Mouse (Mus musculus) heart, adult 11 months (tissue): ENCODE measurements around the gene Gm6034.
"Not testable (repeated sequence)": the region's sequence is repeated elsewhere in the genome, so short reads cannot be mapped to it uniquely, and the experiment has no call there.

Source experiments
- DNase-seq: peaks from one replicate; pipeline ENCODE4 v3.0.0; 2022

Gene Gm6034

GRCm38 (mm10) chr17:36023710-36024654, 18.8 kb upstream of the Gm6034 start:
- peak; percentile 97 for DNase-seq

DNA sequence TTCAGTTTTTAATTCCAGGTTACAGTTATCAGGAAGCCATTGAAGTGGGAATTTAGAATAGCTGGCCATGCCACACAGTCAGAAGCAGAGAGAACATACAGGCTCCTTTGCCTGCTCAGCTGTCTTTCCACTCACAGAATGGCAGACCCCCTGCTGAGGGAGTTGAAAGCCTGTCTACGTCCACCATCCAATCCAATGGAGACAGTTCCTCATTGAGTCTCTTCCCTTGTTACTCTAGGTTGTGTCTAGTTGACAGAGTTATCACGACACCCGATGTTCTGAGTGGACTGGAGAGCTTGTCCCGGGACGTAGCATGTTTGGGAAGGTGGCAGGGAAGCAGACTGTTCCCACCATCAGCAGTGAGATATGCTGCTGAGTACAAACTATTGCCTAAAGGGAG, 17.6 kb upstream of the Gm6034 start:
- DNase-seq = peak; percentile 87

- DNase-seq = peak; percentile 82
These were observed 16.9 kb upstream of the Gm6034 start for GRCm38 (mm10) chr17:36025901-36026300.

DNA sequence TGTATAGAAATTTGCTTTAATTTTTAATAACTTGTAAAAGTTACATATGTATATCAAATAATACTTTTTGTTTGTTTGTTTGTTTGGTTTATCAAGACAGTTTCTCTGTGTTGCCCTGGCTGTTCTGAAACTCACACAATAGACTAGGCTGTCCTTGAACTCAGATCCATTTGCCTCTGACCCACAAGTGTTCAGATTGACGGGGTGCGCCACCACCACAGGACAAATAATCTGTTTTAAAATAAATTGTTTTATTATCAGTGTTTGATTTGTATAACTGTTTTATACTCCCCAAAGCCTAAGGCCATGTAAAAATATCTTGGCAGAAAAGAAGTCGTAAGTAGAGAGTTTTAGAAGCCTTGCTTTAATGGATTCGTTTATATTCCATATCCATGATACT, 15.1 kb upstream of the Gm6034 start:
- peak; percentile 80 for DNase-seq

DNA sequence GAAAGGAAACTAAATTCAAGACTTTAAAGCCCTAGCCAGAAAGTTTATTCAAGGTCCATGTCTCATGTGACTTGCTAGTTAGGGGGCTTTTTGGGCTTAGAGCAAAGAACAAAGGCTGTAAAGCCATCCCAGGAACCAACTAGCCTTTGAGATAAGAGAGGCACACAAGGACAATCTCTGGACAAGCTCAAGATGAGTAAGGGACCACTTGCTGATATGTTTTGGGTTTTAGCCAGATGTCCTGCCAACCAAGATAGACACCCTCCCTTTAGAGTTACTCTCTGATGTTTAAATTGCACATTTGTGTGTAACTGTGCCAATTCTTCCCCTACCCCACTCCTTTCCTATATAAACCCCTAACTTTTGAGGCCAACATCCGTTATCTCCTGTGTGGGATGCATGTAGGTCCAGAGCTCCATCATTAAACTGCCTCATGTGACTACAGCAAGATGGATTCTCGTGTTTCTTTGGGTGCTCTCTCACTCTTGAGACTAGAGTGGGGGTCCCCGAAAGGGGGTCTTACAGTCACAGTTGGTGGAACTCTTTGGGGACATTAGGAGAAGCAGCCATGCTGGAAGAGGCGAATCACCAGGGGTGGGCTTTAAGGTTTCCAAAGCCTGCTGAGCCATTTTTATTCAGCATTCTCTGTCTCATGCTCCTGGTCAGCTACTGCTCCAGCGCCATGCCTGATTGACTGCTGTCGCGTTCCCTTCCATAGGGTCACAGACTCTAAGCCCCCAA, 13.7 kb upstream of the Gm6034 start:
- peak; percentile 87 for DNase-seq

GRCm38 (mm10) chr17:36030046-36030702, 12.6 kb upstream of the Gm6034 start:
- peak; percentile 94 for DNase-seq

DNA sequence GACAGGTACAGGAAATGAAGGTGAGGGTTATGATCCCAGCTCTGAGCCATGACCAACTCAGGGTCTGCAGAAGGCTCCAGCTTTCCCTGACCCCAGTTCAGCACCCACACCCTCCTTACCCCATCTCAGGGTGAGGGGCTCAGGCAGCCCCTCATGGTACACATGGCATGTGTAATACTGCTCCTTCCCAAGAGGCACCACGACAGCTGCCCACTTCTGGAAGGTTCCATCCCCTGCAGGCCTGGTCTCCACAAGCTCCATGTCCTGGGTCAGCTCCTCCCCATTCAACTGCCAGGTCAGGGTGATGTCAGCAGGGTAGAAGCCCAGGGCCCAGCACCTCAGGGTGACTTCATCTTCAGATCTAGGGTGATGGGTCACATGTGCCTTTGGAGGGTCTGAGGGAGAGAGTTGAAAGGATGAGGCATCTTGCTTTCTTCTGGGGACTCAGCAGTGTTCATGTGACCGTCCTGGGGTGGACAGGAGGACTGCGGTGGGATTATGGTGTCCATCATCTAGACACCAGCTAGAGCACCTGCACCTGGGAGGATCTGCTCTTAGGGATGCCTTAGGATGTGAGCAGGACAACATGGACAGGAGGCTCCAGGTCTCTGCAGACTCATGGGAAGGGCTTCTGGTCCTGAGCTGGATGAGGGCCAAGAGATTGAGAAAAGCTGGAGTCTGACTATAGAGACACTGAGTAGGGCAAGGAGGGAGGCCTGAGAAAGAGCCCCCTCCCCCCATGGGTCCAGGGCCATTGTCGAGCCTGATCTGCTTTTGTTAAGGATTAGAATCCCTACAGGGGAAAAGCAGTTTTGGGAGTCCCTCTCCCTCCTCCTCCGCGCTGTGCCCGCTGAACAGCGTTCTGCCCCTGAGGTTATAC, 11.8 kb upstream of the Gm6034 start:
- peak; percentile 94 for DNase-seq

DNA sequence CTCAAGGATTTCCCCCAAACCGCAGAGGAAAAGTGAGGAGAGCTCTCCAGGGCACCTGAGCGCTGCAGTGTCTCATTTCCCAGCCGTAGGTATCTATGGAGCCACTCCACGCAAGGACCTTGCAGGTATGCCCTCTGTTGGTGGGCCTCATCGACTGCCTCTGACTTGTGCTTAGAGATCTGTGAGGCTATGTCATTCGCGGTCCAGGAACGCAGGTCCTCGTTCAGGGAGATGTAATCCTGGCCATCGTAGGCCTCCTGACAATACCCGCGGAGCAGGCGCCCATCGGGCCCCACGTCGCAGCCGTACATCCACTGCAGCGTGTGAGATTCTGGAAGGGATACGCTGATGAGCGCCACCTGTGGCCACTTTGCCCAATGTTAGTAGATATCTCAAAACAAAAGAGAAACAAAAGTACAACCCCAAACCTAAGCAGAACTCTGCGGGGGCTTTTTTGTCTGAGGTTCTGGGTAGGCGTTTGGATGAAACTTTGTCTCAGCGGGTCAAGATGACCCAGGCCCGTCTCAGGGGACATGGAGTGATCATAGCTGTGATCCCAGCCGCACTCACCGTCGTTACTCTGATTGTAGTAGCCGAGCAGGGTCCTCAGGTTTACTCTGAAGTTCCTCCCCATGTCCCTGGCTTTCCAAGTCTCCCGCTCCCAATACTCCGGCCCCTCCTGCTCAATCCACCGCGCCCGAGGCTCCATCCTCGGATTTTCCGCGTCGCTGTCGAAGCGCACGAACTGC, 11.0 kb upstream of the Gm6034 start:
- DNase-seq = peak; percentile 97

DNA sequence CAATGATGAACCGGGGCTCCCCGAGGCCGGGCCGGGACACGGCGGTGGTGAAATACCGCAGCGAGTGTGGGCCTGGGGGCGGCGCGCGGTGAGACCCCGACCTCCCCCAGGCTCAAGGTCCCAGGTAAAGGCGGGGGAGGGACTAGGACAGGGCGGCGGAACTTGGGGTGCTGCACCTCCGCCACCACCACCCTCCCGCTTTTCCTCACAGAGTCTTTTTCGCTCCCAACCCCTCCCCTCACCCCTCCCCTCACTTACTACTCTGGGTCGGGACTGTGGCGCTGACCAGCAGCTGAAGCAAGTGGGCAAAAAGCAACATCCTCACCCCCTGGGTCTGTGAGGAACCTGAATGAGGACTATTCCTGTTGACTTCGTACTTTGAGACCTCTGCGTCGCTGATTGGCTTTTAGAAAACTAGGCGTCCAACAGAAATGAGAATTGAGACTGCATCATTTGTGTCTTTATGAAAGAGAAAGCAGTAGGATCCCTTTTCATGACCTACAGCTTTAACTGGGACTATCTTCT, 10.3 kb upstream of the Gm6034 start, which contains the start of gene H2-T23:
Gene H2-T23, minus strand, starts transcription at position 505 of the 525 bp plus-strand sequence.
- peak; percentile 99 for DNase-seq

DNA sequence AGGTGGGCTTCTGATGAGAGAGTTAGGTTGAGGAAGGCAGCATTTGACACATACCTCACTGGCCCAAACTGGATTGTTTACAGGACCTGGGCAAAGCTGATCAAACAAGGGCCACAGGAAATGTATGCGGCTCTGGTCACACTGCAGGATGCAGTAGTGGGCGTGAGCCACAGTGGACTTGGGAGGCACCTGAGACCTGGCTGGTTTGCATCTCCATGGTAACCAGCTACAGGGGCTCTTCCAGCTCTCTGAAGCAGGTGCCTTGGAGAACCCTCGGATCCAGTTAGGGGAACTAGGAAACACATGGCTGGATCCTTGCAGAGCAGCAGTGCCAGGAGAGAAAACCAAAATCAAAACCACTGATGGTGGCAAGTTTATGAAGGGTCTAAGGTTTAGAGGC, 8.2 kb upstream of the Gm6034 start:
- DNase-seq = peak; percentile 88

DNA sequence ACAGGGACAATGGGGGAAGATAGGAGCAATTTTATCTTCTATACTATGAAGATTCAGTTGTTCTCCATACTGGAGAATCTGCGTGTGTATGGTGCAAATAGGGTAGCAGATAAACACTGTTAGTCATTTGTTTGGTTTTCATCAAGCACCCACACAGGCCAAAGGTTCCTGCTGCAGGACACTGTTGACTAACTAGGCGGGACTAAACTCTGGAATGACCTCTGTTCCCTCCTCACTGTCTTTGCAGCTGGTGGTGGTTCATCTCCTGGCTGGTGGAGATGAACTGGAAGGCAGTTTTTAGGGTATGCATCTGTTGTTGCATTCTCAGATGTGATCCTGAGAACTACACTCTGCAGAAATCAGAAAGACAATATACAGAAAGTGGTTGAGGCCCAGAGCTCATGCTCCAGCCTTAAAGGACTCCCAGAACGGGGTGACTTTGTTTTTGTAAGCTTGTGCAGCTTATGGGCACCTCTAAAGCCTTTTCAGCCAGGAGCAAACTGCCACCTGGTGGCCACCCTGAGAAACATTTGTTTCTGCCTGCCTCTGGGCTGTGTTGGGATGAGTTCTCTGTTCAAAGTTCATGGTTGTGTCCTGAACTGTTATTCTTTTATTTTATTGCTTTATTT, 7.6 kb upstream of the Gm6034 start:
- DNase-seq = peak; percentile 96

- DNase-seq = not testable (repeated sequence)
These were observed 6.6 kb upstream of the Gm6034 start for GRCm38 (mm10) chr17:36036126-36036525.

DNA sequence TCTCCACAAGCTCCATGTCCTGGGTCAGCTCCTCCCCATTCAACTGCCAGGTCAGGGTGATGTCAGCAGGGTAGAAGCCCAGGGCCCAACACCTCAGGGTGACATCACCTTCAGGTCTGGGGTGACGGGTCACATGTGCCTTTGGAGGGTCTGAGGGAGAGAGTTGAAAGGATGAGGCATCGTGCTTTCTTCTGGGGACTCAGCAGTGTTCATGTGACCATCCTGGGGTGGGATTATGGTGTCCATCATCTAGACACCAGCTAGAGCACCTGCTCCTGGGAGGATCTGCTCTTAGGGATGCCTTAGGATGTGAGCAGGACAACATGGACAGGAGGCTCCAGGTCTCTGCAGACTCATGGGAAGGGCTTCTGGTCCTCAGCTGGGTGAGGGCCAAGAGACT, 2.2 kb upstream of the Gm6034 start:
- DNase-seq = peak; percentile 91

DNA sequence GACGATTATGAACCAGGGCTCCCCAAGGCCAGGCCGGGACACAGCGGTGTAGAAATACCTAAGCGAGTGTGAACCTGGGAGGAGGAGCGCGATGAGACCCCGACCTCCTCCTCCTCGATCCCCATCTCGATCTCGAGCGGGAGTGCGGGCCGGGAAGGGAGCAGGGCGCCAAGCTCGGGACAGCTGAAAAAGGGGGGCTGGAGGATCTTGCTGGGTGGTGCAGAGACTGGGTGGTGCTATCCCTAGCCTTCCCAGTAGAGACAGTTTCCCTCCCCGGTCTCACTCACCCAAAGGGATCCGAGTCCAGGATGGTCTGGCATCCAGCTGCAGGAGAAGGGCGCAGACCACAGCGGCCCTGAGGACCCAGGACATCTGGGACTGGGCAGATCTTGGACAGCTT, 706 bp upstream of the Gm6034 start:
- DNase-seq = peak; percentile 96

DNA sequence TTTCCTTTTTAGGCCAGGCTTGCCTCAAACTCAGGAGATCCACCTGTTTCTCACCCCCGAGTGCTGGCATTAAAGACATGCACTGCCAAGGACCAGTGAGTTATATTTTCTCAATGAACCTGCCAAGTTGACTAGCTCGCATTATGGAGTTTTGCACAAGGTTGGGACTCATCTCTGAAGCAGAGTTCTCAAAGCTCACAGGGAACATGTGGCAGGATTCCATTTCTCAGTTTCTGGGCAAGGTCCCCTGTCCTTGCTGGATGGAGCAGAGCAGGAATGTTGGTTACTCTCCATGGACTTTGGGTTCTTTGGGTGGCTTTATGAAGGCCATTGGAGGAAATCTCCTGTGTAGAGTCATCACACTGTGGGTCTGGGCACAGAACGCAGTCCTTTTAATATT, 525 bp downstream of the Gm6034 start:
- no peak for DNase-seq

DNA sequence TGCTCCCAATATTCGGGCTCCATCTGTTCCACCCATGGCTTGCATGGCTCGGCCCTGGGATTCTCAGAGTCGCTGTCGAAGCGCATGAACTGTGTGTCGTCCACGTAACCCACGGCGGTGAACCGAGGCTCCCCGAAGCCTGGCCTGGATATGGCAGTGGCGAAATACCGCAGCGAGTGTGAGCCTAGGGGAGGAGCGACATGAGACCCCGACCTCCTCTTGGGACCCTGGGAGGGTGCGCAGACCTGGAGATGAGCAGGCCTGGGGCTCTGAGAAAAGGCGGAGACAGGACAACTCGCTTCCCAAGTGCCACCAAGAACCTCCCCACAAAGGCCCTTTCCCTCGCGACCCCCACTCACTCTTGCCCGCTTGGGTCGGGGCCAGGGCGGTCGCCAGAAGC, 15.2 kb downstream of the Gm6034 start:
- DNase-seq = peak; percentile 62

DNA sequence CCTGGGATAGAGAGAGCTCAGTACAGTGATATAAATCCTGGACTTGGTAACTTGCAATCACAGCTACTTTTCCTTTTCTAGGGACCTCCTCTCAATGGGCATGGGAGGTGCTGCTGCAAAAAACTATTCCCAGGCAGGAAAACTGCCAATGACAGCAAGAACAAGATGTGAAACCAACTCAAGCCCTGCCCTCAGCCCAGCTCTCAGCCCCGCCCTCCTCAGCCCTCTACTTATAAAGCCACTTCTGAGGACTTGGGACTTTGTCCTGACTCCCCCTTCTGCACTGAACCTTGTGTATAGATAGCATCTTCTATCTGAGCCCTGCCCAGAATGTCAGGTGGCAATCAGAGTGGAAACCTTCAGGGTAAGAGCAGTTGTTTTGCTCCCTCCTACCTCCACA, 15.6 kb downstream of the Gm6034 start, which contains the start of gene Gm11127:
Gene Gm11127, minus strand, starts transcription at position 10 of the 400 bp plus-strand sequence.
- DNase-seq = peak; percentile 28

DNA sequence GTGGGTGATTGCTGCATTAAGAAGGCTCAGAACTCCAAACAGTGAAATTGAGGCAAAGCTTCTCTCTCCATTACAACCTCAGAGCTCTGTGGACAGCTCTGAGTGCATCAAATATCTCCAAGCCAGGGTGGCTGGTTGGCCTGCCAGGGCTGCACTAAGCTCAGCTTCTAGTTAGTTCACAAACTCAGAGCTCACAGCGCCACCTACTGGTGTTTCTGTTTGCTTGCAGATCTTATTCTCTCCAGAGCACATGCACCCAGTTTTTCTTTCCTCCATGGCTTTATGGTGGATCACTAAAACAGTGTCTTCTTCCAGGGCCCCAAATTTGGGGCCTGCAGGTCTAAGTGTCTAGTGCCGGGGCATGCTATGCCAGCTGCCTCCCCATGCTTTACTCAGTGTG, 18.1 kb downstream of the Gm6034 start:
- peak; percentile 96 for DNase-seq

DNA sequence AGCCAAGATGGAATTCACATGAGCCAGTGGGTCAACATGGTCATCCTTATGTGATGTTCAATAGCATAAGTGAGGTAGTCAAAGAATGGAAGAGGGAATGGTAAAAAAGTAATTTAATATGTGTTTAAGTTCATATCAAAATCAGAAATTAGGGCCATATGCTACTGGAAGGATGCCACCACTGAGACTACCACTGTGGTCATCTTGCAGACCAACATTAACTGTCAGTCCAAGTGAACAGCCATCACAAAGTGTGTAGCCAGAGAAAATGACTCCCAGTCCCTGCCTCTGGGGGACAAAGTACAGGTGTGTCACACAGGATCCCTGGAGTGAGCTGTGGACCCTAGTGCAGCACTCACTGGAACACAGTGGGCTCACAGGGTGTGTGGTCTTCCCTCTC, 39.1 kb downstream of the Gm6034 start:
- DNase-seq = peak; percentile 61

DNA sequence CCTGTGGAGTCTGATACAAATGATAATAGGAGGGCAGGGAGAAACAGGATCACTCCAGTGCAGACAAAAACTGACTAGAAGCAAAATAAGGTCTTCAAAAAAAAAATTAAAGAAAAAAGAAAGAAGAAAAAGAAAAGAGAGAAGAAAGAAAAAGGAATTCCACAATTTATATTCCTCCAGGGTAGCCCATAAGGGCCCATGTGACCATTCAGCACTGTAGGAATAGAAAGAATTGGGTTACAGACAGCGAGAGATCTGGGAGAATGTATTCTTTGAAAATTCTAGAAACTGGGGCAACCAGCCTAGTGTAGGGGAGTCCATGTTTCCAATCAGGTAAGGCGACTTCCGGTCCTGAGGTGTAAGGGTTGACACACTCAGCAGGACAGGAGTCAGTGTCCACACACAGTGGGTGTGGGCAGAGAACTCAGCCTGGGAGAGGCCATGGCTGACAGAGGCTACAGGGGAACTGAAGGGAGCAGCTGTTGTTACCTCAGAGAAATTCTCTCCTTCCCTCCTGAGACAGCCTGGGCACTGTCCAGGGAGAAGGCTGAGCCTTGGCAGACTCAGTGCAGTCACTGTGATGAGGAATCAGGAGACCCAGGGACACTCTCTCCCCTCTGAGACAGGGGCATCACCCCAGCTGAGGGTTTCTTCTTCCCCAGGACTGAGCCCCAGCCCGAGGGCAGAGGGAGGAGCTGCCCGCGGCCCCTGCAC, 39.9 kb downstream of the Gm6034 start:
- DNase-seq = not testable (repeated sequence)
